In genomic region chr7:122886737-122887136, GRCm38 (mm10) we compare ENCODE assay signal across 20 mouse cellular contexts.
DNase-seq lines count a peak whose midpoint lies in the region; ATAC-seq and TF ChIP-seq lines count a peak whose summit lies in the region.
"Had no signal": no experiment of that assay in that cellular context is flagged by ENCODE, and none has a peak within 500 bp of the region (broad histone marks: within the 10 kb centered on the region; RNA-seq: fewer than 3 reads in every experiment).

No protein-coding gene starts in this region.

- no peak for ATAC-seq in intestine, postnatal 0 days
- no peak for ATAC-seq in intestine, embryonic 16.5 days
- ATAC-seq: forebrain, embryonic 16.5 days; intestine, embryonic 15.5 days; lung, postnatal 0 days; midbrain, embryonic 15.5 days had no signal

- TF ChIP-seq EP300 in ES-Bruce4 (IDR thresholded peaks at IDR 0.05; ENCODE audit: insufficient read depth, low read depth, low read length) = no peak

- H3K27me3 ChIP-seq in intestine, postnatal 0 days (replicated peaks; ENCODE audit: control insufficient read depth, insufficient read depth, low read length) = no peaks in the 10 kb centered on the region
- no peaks in the 10 kb centered on the region for H3K27me3 ChIP-seq in intestine, embryonic 16.5 days (replicated peaks; ENCODE audit: control insufficient read depth, insufficient read depth, low read length)
- H3K27me3 ChIP-seq in ES-Bruce4 (ENCODE audit: control insufficient read depth, insufficient read depth, low read length, poor library complexity, severe bottlenecking) = no peaks in the 10 kb centered on the region
- H3K27me3 ChIP-seq: embryonic facial prominence, embryonic 13.5 days; heart, embryonic 15.5 days; intestine, embryonic 15.5 days; limb, embryonic 13.5 days; midbrain, embryonic 15.5 days had no signal

- TF ChIP-seq POLR2A in ES-Bruce4 (IDR thresholded peaks at IDR 0.05; ENCODE audit: insufficient read depth, low read length) = no peak
- TF ChIP-seq POLR2A in bone marrow macrophage, adult 2 months (IDR thresholded peaks at IDR 0.05; ENCODE audit: borderline replicate concordance, low read depth, low read length) = no peak

- H3K36me3 ChIP-seq in intestine, postnatal 0 days (ENCODE audit: control insufficient read depth, insufficient read depth) = no peaks in the 10 kb centered on the region
- no peaks in the 10 kb centered on the region for H3K36me3 ChIP-seq in intestine, embryonic 16.5 days (ENCODE audit: control insufficient read depth, insufficient read depth, low read length)
- H3K36me3 ChIP-seq in ES-Bruce4 (ENCODE audit: control insufficient read depth, insufficient read depth, low read length, poor library complexity, severe bottlenecking) = no peaks in the 10 kb centered on the region
- H3K36me3 ChIP-seq: embryonic facial prominence, embryonic 13.5 days; heart, embryonic 15.5 days; intestine, embryonic 15.5 days; limb, embryonic 13.5 days; midbrain, embryonic 15.5 days had no signal

- 88% methylated on average over 3 of the region's 3 CpGs for WGBS in intestine, postnatal 0 days
- WGBS in intestine, embryonic 16.5 days = 85% methylated on average over 3 of the region's 3 CpGs

- no peaks in the 10 kb centered on the region for H3K4me1 ChIP-seq in intestine, postnatal 0 days (replicated peaks; ENCODE audit: control insufficient read depth, insufficient read depth, low read length)
- H3K4me1 ChIP-seq in intestine, embryonic 16.5 days (ENCODE audit: control insufficient read depth, insufficient read depth, low read length) = no peaks in the 10 kb centered on the region
- H3K4me1 ChIP-seq in ES-Bruce4 (ENCODE audit: control insufficient read depth, insufficient read depth, low read length) = no peaks in the 10 kb centered on the region
- H3K4me1 ChIP-seq in bone marrow macrophage, adult 2 months (ENCODE audit: control insufficient read depth, insufficient read depth, low read length) = no peaks in the 10 kb centered on the region
- H3K4me1 ChIP-seq: embryonic facial prominence, embryonic 13.5 days; heart, embryonic 15.5 days; intestine, embryonic 15.5 days; limb, embryonic 13.5 days; midbrain, embryonic 15.5 days had no signal

- H3K9me3 ChIP-seq in intestine, postnatal 0 days (ENCODE audit: control insufficient read depth) = no peaks in the 10 kb centered on the region
- H3K9me3 ChIP-seq in intestine, embryonic 16.5 days (ENCODE audit: control insufficient read depth, low read length) = no peaks in the 10 kb centered on the region
- no peaks in the 10 kb centered on the region for H3K9me3 ChIP-seq in ES-Bruce4 (replicated peaks; ENCODE audit: control insufficient read depth, insufficient read depth, low read length, poor library complexity, severe bottlenecking)
- H3K9me3 ChIP-seq: embryonic facial prominence, embryonic 13.5 days; heart, embryonic 15.5 days; intestine, embryonic 15.5 days; limb, embryonic 13.5 days; midbrain, embryonic 15.5 days had no signal

- DNase-seq in 416B (ENCODE audit: low read depth) = peak; percentile 20
- DNase-seq in B cell, adult 2 months = no peak
- no peak for DNase-seq in natural killer cell, adult 2 months (ENCODE audit: low spot score in 2 of 2)
- DNase-seq: adrenal gland, adult 2 months; cerebellum, adult 9-10 months; heart, adult 11 months; kidney, postnatal 10 days; thymus, postnatal 36 days had no signal

- H3K9ac ChIP-seq in intestine, postnatal 0 days (ENCODE audit: low read depth, low read length) = no peak overlapping the region
- no peak overlapping the region for H3K9ac ChIP-seq in intestine, embryonic 16.5 days (ENCODE audit: low read depth, low read length)
- no peak overlapping the region for H3K9ac ChIP-seq in ES-Bruce4 (ENCODE audit: low read depth, poor library complexity, severe bottlenecking)
- H3K9ac ChIP-seq: embryonic facial prominence, embryonic 13.5 days; heart, embryonic 15.5 days; intestine, embryonic 15.5 days; limb, embryonic 13.5 days; liver, embryonic 14.5 days; midbrain, embryonic 15.5 days had no signal

- peak; percentile 16; the same call in 1 of the 2 replicates for TF ChIP-seq CTCF in intestine, postnatal 0 days (IDR thresholded peaks at IDR 0.05; ENCODE audit: low read depth)
- TF ChIP-seq CTCF in ES-Bruce4 (IDR thresholded peaks at IDR 0.05; ENCODE audit: low read depth, low read length) = peak; percentile 29
- TF ChIP-seq CTCF in bone marrow macrophage, adult 2 months (IDR thresholded peaks at IDR 0.05; ENCODE audit: low read depth, low read length) = peak; percentile 55

- H3K27ac ChIP-seq in intestine, postnatal 0 days (ENCODE audit: low read depth, low read length) = no peak overlapping the region
- H3K27ac ChIP-seq in intestine, embryonic 16.5 days (ENCODE audit: low read length) = no peak overlapping the region
- no peak overlapping the region for H3K27ac ChIP-seq in ES-Bruce4 (ENCODE audit: insufficient read depth, low read length)
- no peak overlapping the region for H3K27ac ChIP-seq in bone marrow macrophage, adult 2 months (ENCODE audit: insufficient read depth, low read depth, low read length)
- H3K27ac ChIP-seq: embryonic facial prominence, embryonic 13.5 days; heart, embryonic 15.5 days; intestine, embryonic 15.5 days; limb, embryonic 13.5 days; liver, embryonic 14.5 days; midbrain, embryonic 15.5 days had no signal

- H3K4me2 ChIP-seq in intestine, postnatal 0 days (replicated peaks; ENCODE audit: low read depth) = no peak overlapping the region
- H3K4me2 ChIP-seq in intestine, embryonic 16.5 days (ENCODE audit: low read depth, low read length) = no peak overlapping the region
- H3K4me2 ChIP-seq: embryonic facial prominence, embryonic 13.5 days; heart, embryonic 15.5 days; intestine, embryonic 15.5 days; limb, embryonic 13.5 days; midbrain, embryonic 15.5 days had no signal

- no peak overlapping the region for H3K4me3 ChIP-seq in intestine, postnatal 0 days (ENCODE audit: low read depth, low read length)
- H3K4me3 ChIP-seq in intestine, embryonic 16.5 days (ENCODE audit: low read length) = no peak overlapping the region
- H3K4me3 ChIP-seq in ES-Bruce4 (ENCODE audit: low read depth, low read length) = no peak overlapping the region
- H3K4me3 ChIP-seq in bone marrow macrophage, adult 2 months (ENCODE audit: insufficient read depth, low read length) = no peak overlapping the region
- H3K4me3 ChIP-seq: embryonic facial prominence, embryonic 13.5 days; heart, embryonic 15.5 days; intestine, embryonic 15.5 days; limb, embryonic 13.5 days; midbrain, embryonic 15.5 days had no signal
